Mouse (Mus musculus): ENCODE data around the gene Veph1. TPM values are rescaled to one million over a fixed set of nuclear protein-coding genes. Genes with fewer than 3 reads are reported as not detected.
"Not testable (repeated sequence)": the region's sequence is repeated elsewhere in the genome, so short reads cannot be mapped to it uniquely, and the experiment has no call there.

Gene Veph1
- total RNA-seq, 2 experiments from 2014 or later, result 0.13 to 0.20 TPM

GRCm38 (mm10) chr3:66294729-66295128 lies 1.9 kb downstream of the Veph1 start:
- DNase-seq (ENCODE audit: low spot score in 2 of 2), result no peak
- Histone ChIP-seq H3K4me3 (no peak overlapping the region), H3K27ac (no peak overlapping the region)
- no peak for TF ChIP-seq CTCF (conservative IDR thresholded peaks at IDR 0.05)

- TF ChIP-seq CTCF (conservative IDR thresholded peaks at IDR 0.05), result no peak
- Histone ChIP-seq H3K27ac (no peak overlapping the region), H3K4me3 (peak overlapping the region; percentile 13; the same call in 1 of the 2 replicates)
- DNase-seq (ENCODE audit: low spot score in 2 of 2), result no peak
Measured at GRCm38 (mm10) chr3:66292356-66292946, 4.2 kb downstream of the Veph1 start.

GRCm38 (mm10) chr3:66263270-66263669 lies 33.4 kb downstream of the Veph1 start:
- Histone ChIP-seq H3K4me3 (no peak overlapping the region), H3K27ac (no peak overlapping the region)
- TF ChIP-seq CTCF (conservative IDR thresholded peaks at IDR 0.05), result no peak
- no peak for DNase-seq (ENCODE audit: low spot score in 2 of 2)

GRCm38 (mm10) chr3:66262319-66262718 lies 34.3 kb downstream of the Veph1 start:
- Histone ChIP-seq H3K27ac (no peak overlapping the region), H3K4me3 (no peak overlapping the region)
- peak; percentile 47 for TF ChIP-seq CTCF (conservative IDR thresholded peaks at IDR 0.05)
- DNase-seq (ENCODE audit: low spot score in 2 of 2), result no peak

GRCm38 (mm10) chr3:66254504-66255105 lies 42.0 kb downstream of the Veph1 start:
- no peak for TF ChIP-seq CTCF (conservative IDR thresholded peaks at IDR 0.05)
- no peak for DNase-seq (ENCODE audit: low spot score in 2 of 2)
- Histone ChIP-seq H3K4me3 (no peak overlapping the region), H3K27ac (no peak overlapping the region)

GRCm38 (mm10) chr3:66251842-66252241 lies 44.8 kb downstream of the Veph1 start:
- Histone ChIP-seq H3K27ac (no peak overlapping the region), H3K4me3 (no peak overlapping the region)
- DNase-seq (ENCODE audit: low spot score in 2 of 2), result no peak
- TF ChIP-seq CTCF (conservative IDR thresholded peaks at IDR 0.05), result no peak

GRCm38 (mm10) chr3:66240476-66240875 lies 56.2 kb downstream of the Veph1 start:
- DNase-seq (ENCODE audit: low spot score in 2 of 2), result no peak
- no peak for TF ChIP-seq CTCF (conservative IDR thresholded peaks at IDR 0.05)
- Histone ChIP-seq H3K27ac (no peak overlapping the region), H3K4me3 (no peak overlapping the region)

- not testable (repeated sequence) for H3K4me3 ChIP-seq, H3K27ac ChIP-seq
- peak; percentile 97 for TF ChIP-seq CTCF (conservative IDR thresholded peaks at IDR 0.05)
- DNase-seq (ENCODE audit: low spot score in 2 of 2), result peak in 1 of 2 experiments; percentile 35
Measured at GRCm38 (mm10) chr3:66236234-66236871, 60.3 kb downstream of the Veph1 start.

- Histone ChIP-seq H3K27ac (no peak overlapping the region), H3K4me3 (no peak overlapping the region)
- TF ChIP-seq CTCF (conservative IDR thresholded peaks at IDR 0.05), result no peak
- no peak for DNase-seq (ENCODE audit: low spot score in 2 of 2)
Measured at GRCm38 (mm10) chr3:66224931-66225537, 71.6 kb downstream of the Veph1 start.

- TF ChIP-seq CTCF (conservative IDR thresholded peaks at IDR 0.05), result no peak
- peak overlapping the region; percentile 46; the same call in 1 of the 2 replicates for H3K27ac ChIP-seq
- DNase-seq (ENCODE audit: low spot score in 2 of 2), result no peak
- peak overlapping the region; percentile 63 for H3K4me3 ChIP-seq
Measured at GRCm38 (mm10) chr3:66221243-66221611, 75.4 kb downstream of the Veph1 start.

- peak; percentile 5 to 40 for DNase-seq (ENCODE audit: low spot score in 2 of 2)
- TF ChIP-seq CTCF (conservative IDR thresholded peaks at IDR 0.05), result no peak
- H3K4me3 ChIP-seq, result peak overlapping the region; percentile 63
- H3K27ac ChIP-seq, result peak overlapping the region; percentile 46; the same call in 1 of the 2 replicates
Measured at GRCm38 (mm10) chr3:66220554-66221242, 75.9 kb downstream of the Veph1 start.

- peak in 1 of 2 experiments; percentile 12 for DNase-seq (ENCODE audit: low spot score in 2 of 2)
- Histone ChIP-seq H3K4me3 (peak within 1 kb of the TSS; percentile 63), H3K27ac (peak within 1 kb of the TSS; percentile 46; the same call in 1 of the 2 replicates)
- no peak for TF ChIP-seq CTCF (conservative IDR thresholded peaks at IDR 0.05)
Measured at GRCm38 (mm10) chr3:66219655-66220191, 76.9 kb downstream of the Veph1 start, which contains the start of gene Ptx3. Ptx3 (plus strand) TSS chr3:66219910.

All from layer of hippocampus, adult 2 months (tissue).